Mouse (Mus musculus): Measurements from ENCODE around the gene Bag5.
A peak's percentile ranks its signal among the peaks of the same experiment; 100 is the strongest.

GRCm38 (mm10) chr12:111722654-111723053 is 9.6 kb upstream of the Bag5 start:
- TF ChIP-seq CTCF (IDR thresholded peaks at IDR 0.05; ENCODE audit: low read depth) (peak; percentile 63), EP300 (IDR thresholded peaks at IDR 0.05; ENCODE audit: low read depth) (no peak)
